Mouse (Mus musculus) kidney, embryonic 16.5 days (tissue): ENCODE data around the gene Tmprss2. TPM values are rescaled to one million over a fixed set of nuclear protein-coding genes. Genes with fewer than 3 reads are reported as not detected.
"Not testable (repeated sequence)": the region's sequence is repeated elsewhere in the genome, so short reads cannot be mapped to it uniquely, and the experiment has no call there.

Experiments
- ATAC-seq: fragments of 200-750 bp; cut with Nextera tagmentation; 2 replicates; pipeline ENCODE4 v1.8.0; 2017; ENCODE audit warnings: moderate TSS enrichment; ENCODE audit not compliant: low FRiP score, low TSS enrichment
- H3K27ac ChIP-seq: fragments of 300-500 bp; sonication (generic); 2 replicates; pipeline ENCODE4 v1.5.1; 2014; ENCODE audit warnings: low read length
- H3K27me3 ChIP-seq: fragments of 300-500 bp; sonication (generic); 2 replicates; pipeline ENCODE4 v1.6.1; 2014; ENCODE audit warnings: low read length, control low read depth, mixed read lengths; ENCODE audit not compliant: insufficient read depth
- H3K36me3 ChIP-seq: fragments of 300-500 bp; sonication (generic); 2 replicates; pipeline ENCODE4 v1.6.1; 2014; ENCODE audit warnings: low read length, control low read depth, mixed read lengths; ENCODE audit not compliant: insufficient read depth
- H3K4me1 ChIP-seq: fragments of 300-500 bp; sonication (generic); 2 replicates; pipeline ENCODE4 v1.6.1; 2014; ENCODE audit warnings: low read length, control low read depth, mixed read lengths; ENCODE audit not compliant: insufficient read depth
- H3K4me2 ChIP-seq: fragments of 300-500 bp; sonication (generic); replicated peaks from 2 replicates; pipeline ENCODE4 v1.6.1; 2014; ENCODE audit warnings: low read depth, low read length
- H3K4me3 ChIP-seq: fragments of 300-500 bp; sonication (generic); 2 replicates; pipeline ENCODE4 v1.5.1; 2014; ENCODE audit warnings: mild to moderate bottlenecking, low read length
- H3K9ac ChIP-seq: fragments of 300-500 bp; sonication (generic); replicated peaks from 2 replicates; pipeline ENCODE4 v1.6.1; 2014; ENCODE audit warnings: low read length
- H3K9me3 ChIP-seq: fragments of 300-500 bp; sonication (generic); 2 replicates; pipeline ENCODE4 v1.6.1; 2016; ENCODE audit warnings: low read length, control low read depth
- WGBS: fragments of 180-500 bp; shearing (Covaris S2); extraction: QIAGEN DNeasy Blood & Tissue Kit; methylation state at CpG from one replicate; pipeline ENCODE4 v1.1.7; 2014; 5-methylcytosine and 5-hydroxymethylcytosine counted together
- polyA plus RNA-seq: library from polyadenylated mRNA; unstranded; fragments of >200 nt; fragmentation: Nextera tagmentation; extraction: Ambion mirVana; gene quantifications from 2 replicates; pipeline ENCODE4 v1.2.1, GENCODE M21; 2015

Tmprss2 gene
- polyA plus RNA-seq, 1 experiment from 2014 or later, result 58.8 TPM

DNA sequence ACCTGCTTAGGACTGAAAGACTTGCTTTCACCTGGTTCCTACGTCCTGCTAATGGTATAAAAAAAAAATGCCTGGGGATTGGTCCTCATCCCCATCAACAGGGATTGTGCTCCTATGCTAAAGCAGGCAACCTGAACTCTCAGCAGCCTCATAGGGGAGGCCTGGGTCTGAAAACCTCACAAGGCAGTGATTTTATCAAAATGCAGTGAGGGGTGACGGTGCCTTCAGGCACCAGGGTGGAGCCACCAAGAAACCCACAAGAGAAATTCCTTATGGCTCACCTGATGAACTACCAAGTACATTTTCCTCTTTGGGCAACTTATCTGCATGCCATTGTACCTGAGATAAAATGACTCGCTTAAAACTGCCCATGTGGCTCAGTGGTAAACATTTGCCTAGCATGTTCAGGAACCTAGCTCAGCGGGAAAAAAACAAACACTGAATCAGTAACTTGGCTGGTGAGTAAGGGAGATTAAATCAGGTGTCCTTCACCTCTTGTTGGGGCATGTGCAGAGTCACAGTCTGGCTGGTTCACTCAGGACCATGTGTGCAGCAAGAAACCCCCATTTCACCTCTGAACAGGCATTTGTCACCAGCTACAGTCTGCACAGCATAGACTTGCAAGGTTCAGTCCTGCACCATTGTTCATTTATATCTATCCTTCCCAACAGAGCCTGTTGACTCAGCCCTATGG, 17.0 kb downstream of the Tmprss2 start:
- Histone ChIP-seq H3K36me3 (no peaks in the 10 kb centered on the region), H3K4me3 (no peak overlapping the region), H3K4me2 (no peak overlapping the region), H3K4me1 (peaks cover 7% of the 10 kb centered on the region; the same call in 1 of the 2 replicates), H3K9ac (no peak overlapping the region), H3K9me3 (no peaks in the 10 kb centered on the region), H3K27ac (peak overlapping the region; percentile 74), H3K27me3 (no peaks in the 10 kb centered on the region)
- ATAC-seq, result peak; percentile 79
- WGBS, result 61% methylated on average over 4 of the region's 4 CpGs

GRCm38 (mm10) chr16:97593057-97593456, 17.9 kb downstream of the Tmprss2 start:
- Histone ChIP-seq H3K27me3 (no peaks in the 10 kb centered on the region), H3K4me1 (peaks cover 7% of the 10 kb centered on the region; the same call in 1 of the 2 replicates), H3K27ac (peak overlapping the region; percentile 74), H3K36me3 (no peaks in the 10 kb centered on the region), H3K4me3 (no peak overlapping the region), H3K4me2 (no peak overlapping the region), H3K9me3 (no peaks in the 10 kb centered on the region), H3K9ac (no peak overlapping the region)
- ATAC-seq, result no peak
- 16% methylated on average over 1 of the region's 1 CpGs for WGBS

GRCm38 (mm10) chr16:97591512-97591911, 19.5 kb downstream of the Tmprss2 start:
- no peak overlapping the region for H3K4me2 ChIP-seq
- ATAC-seq, result 0 out of 2 replicates have a peak, but pooled peaks have one; percentile 22

GRCm38 (mm10) chr16:97582876-97583275, 28.1 kb downstream of the Tmprss2 start:
- ATAC-seq, H3K4me2 ChIP-seq, H3K9me3 ChIP-seq, H3K27ac ChIP-seq, H3K4me3 ChIP-seq, H3K9ac ChIP-seq, H3K4me1 ChIP-seq, H3K27me3 ChIP-seq: not testable (repeated sequence)
- peaks cover 14% of the 10 kb centered on the region; the same call in 1 of the 2 replicates for H3K36me3 ChIP-seq
- WGBS, result 59% methylated on average over 1 of the region's 1 CpGs

More at GRCm38 (mm10) chr16:97591512-97591911, 19.5 kb downstream of the Tmprss2 start:
- WGBS, result 84% methylated on average over 2 of the region's 2 CpGs
- Histone ChIP-seq H3K4me1 (peaks cover 7% of the 10 kb centered on the region; the same call in 1 of the 2 replicates), H3K36me3 (no peaks in the 10 kb centered on the region), H3K9me3 (no peaks in the 10 kb centered on the region), H3K27ac (no peak overlapping the region), H3K27me3 (no peaks in the 10 kb centered on the region), H3K4me3 (no peak overlapping the region), H3K9ac (no peak overlapping the region)

- Histone ChIP-seq H3K4me1 (no peaks in the 10 kb centered on the region), H3K36me3 (no peaks in the 10 kb centered on the region), H3K27me3 (no peaks in the 10 kb centered on the region), H3K27ac (no peak overlapping the region), H3K4me2 (no peak overlapping the region), H3K9ac (no peak overlapping the region), H3K4me3 (no peak overlapping the region), H3K9me3 (no peaks in the 10 kb centered on the region)
- WGBS, result 68% methylated on average over 1 of the region's 1 CpGs
- no peak for ATAC-seq
These were observed 41.6 kb downstream of the Tmprss2 start for GRCm38 (mm10) chr16:97569426-97569825.

DNA sequence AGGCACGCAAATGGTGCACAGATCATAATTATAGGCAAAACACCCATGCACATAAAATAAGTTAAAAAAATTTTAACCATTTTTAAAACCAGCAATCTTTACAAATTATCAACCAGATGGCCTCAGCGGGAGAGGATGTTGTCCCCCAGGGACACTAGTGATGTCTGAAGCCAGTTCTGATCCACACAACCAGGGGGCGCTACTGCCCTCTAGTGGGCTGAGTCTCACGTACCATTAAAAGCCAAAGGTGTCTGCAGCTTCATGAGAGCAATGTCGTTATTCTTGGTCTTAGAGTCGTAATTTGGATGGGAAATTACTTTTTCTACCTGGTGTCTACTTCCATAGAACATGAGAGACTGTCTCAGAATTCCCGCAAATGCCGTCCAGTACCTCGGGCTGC, 42.3 kb downstream of the Tmprss2 start:
- no peak overlapping the region for H3K4me3 ChIP-seq
- no peak overlapping the region for H3K9ac ChIP-seq
- no peak overlapping the region for H3K27ac ChIP-seq
- no peaks in the 10 kb centered on the region for H3K36me3 ChIP-seq
- no peaks in the 10 kb centered on the region for H3K27me3 ChIP-seq
- H3K9me3 ChIP-seq, result no peaks in the 10 kb centered on the region
- WGBS, result 63% methylated on average over 9 of the region's 9 CpGs
- no peak overlapping the region for H3K4me2 ChIP-seq
- no peak for ATAC-seq
- H3K4me1 ChIP-seq, result no peaks in the 10 kb centered on the region

DNA sequence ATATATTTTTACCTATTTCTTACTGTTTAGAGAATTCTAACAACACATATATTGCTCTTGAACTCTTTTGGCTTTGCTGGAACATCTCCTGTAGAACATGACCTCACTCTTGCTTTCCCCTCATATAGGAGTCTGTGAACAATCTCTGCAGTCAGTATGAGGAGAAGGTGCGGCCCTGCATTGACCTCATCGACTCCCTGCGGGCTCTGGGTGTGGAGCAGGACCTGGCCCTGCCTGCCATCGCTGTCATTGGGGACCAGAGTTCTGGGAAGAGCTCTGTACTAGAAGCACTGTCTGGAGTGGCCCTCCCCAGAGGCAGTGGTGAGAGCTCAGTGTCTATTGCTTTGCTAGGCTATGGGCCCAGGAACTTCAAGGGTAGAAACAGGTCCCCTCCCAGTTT, 66.7 kb downstream of the Tmprss2 start:
- Histone ChIP-seq H3K4me3 (no peak overlapping the region), H3K4me2 (no peak overlapping the region), H3K27me3 (no peaks in the 10 kb centered on the region), H3K36me3 (no peaks in the 10 kb centered on the region), H3K27ac (no peak overlapping the region), H3K9ac (no peak overlapping the region), H3K9me3 (0 out of 2 replicates have a peak, but pooled peaks cover 7% of the 10 kb centered on the region), H3K4me1 (no peaks in the 10 kb centered on the region)
- WGBS, result 68% methylated on average over 4 of the region's 4 CpGs
- no peak for ATAC-seq

DNA sequence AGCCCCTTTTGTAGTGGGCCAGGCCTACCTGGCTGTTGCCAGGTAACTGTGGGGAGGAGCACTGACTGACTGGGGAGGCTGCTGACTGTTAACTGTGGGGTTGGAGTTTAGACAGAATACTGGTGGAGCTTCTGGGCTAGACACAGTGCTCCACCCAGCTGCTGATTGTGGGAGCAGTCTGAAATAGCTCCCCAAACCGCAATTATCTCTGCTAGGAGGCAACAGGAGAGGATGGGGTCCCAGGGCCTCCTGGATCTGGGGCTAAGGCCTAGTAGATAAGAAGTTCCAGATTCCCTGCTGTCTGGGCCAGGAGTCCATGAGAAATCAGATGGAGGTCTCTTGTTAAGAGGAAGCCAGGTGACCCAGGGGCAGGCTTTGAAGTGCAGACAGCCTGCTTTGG, 74.1 kb downstream of the Tmprss2 start:
- H3K27me3 ChIP-seq, result no peaks in the 10 kb centered on the region
- H3K9me3 ChIP-seq, result 0 out of 2 replicates have a peak, but pooled peaks cover 4% of the 10 kb centered on the region
- H3K36me3 ChIP-seq, result no peaks in the 10 kb centered on the region
- WGBS, result 83% methylated on average over 1 of the region's 1 CpGs
- peaks cover 24% of the 10 kb centered on the region for H3K4me1 ChIP-seq
- no peak overlapping the region for H3K4me2 ChIP-seq
- no peak overlapping the region for H3K27ac ChIP-seq
- no peak overlapping the region for H3K9ac ChIP-seq
- no peak overlapping the region for H3K4me3 ChIP-seq
- ATAC-seq, result no peak

GRCm38 (mm10) chr16:97535808-97536413, 75.1 kb downstream of the Tmprss2 start:
- ATAC-seq, result peak; percentile 83
- Histone ChIP-seq H3K9ac (0 out of 2 replicates have a peak overlapping the region, but pooled peaks have one; percentile 44), H3K4me3 (peak overlapping the region; percentile 23; the same call in 1 of the 2 replicates), H3K27me3 (no peaks in the 10 kb centered on the region), H3K36me3 (no peaks in the 10 kb centered on the region), H3K9me3 (no peaks in the 10 kb centered on the region), H3K4me2 (peak overlapping the region; percentile 50), H3K4me1 (peaks cover 24% of the 10 kb centered on the region), H3K27ac (peak overlapping the region; percentile 83)
- 11% methylated on average over 3 of the region's 3 CpGs for WGBS
